Mouse (Mus musculus): ENCODE results near the gene Sptssb. TPM values are rescaled to one million over a fixed set of nuclear protein-coding genes. Genes with fewer than 3 reads are reported as not detected.
A peak's percentile ranks its signal among the peaks of the same experiment; 100 is the strongest.

Gene Sptssb
- polyA plus RNA-seq (2015; fragmentation: Nextera tagmentation; extraction: Ambion mirVana), result 4.1 and 5.0 TPM in 2 replicates

- Histone ChIP-seq H3K36me3 (ENCODE audit: insufficient read depth, low read length) (no peaks in the 10 kb centered on the region), H3K27ac (ENCODE audit: low read length) (no peak within 1 kb of the TSS), H3K9me3 (ENCODE audit: low read length) (no peaks in the 10 kb centered on the region), H3K27me3 (replicated peaks; ENCODE audit: insufficient read depth, low read length) (no peaks in the 10 kb centered on the region), H3K9ac (replicated peaks; ENCODE audit: low read depth) (no peak within 1 kb of the TSS), H3K4me1 (ENCODE audit: insufficient read depth, low read depth, low read length) (0 out of 2 replicates have a peak, but pooled peaks cover 3% of the 10 kb centered on the region), H3K4me2 (replicated peaks; ENCODE audit: low read depth, low read length) (peak within 1 kb of the TSS; percentile 64), H3K4me3 (ENCODE audit: low read depth, low read length) (peak within 1 kb of the TSS; percentile 22)
- under 1% methylated on average over 24 of the region's 24 CpGs for WGBS
- DNase-seq (ENCODE audit: low spot score) (peak; percentile 79), ATAC-seq (peak; percentile 86)
- TF ChIP-seq CTCF (IDR thresholded peaks at IDR 0.05), result no peak
- TF ChIP-seq EP300 (IDR thresholded peaks at IDR 0.05), result no peak
These were observed at the start of gene Sptssb for GRCm38 (mm10) chr3:69859858-69860588. TSS of gene Sptssb (minus strand) at chr3:69859940.

GRCm38 (mm10) chr3:69908074-69908473 is 48.3 kb upstream of the Sptssb start:
- DNase-seq (ENCODE audit: low spot score), result peak; percentile 72
- Histone ChIP-seq H3K4me1 (ENCODE audit: insufficient read depth, low read depth, low read length) (no peaks in the 10 kb centered on the region), H3K4me2 (replicated peaks; ENCODE audit: low read depth, low read length) (no peak overlapping the region), H3K9ac (replicated peaks; ENCODE audit: low read depth) (no peak overlapping the region), H3K9me3 (ENCODE audit: low read length) (no peaks in the 10 kb centered on the region), H3K36me3 (ENCODE audit: insufficient read depth, low read length) (no peaks in the 10 kb centered on the region), H3K27ac (ENCODE audit: low read length) (no peak overlapping the region), H3K27me3 (replicated peaks; ENCODE audit: insufficient read depth, low read length) (no peaks in the 10 kb centered on the region), H3K4me3 (ENCODE audit: low read depth, low read length) (no peak overlapping the region)
- ATAC-seq, result no peak
- 65% methylated on average over 4 of the region's 4 CpGs for WGBS
- TF ChIP-seq EP300 (IDR thresholded peaks at IDR 0.05) (no peak), CTCF (IDR thresholded peaks at IDR 0.05) (peak; percentile 73)

- 43% methylated on average over 6 of the region's 6 CpGs for WGBS
These were observed 47.8 kb upstream of the Sptssb start for GRCm38 (mm10) chr3:69907564-69907963.

GRCm38 (mm10) chr3:69902787-69903477 is 43.2 kb upstream of the Sptssb start:
- H3K4me2 ChIP-seq (replicated peaks; ENCODE audit: low read depth, low read length), result no peak overlapping the region
- no peaks in the 10 kb centered on the region for H3K4me1 ChIP-seq (ENCODE audit: insufficient read depth, low read depth, low read length)
- H3K9me3 ChIP-seq (ENCODE audit: low read length), result no peaks in the 10 kb centered on the region
- no peaks in the 10 kb centered on the region for H3K27me3 ChIP-seq (replicated peaks; ENCODE audit: insufficient read depth, low read length)
- no peak overlapping the region for H3K9ac ChIP-seq (replicated peaks; ENCODE audit: low read depth)
- TF ChIP-seq CTCF (IDR thresholded peaks at IDR 0.05) (no peak), EP300 (IDR thresholded peaks at IDR 0.05) (no peak)
- ATAC-seq (no peak), DNase-seq (ENCODE audit: low spot score) (no peak)
- no peak overlapping the region for H3K4me3 ChIP-seq (ENCODE audit: low read depth, low read length)
- H3K36me3 ChIP-seq (ENCODE audit: insufficient read depth, low read length), result no peaks in the 10 kb centered on the region
- no peak overlapping the region for H3K27ac ChIP-seq (ENCODE audit: low read length)
- 69% methylated on average over 9 of the region's 9 CpGs for WGBS

More at GRCm38 (mm10) chr3:69907564-69907963, 47.8 kb upstream of the Sptssb start:
- H3K4me2 ChIP-seq (replicated peaks; ENCODE audit: low read depth, low read length), result no peak overlapping the region
- H3K4me1 ChIP-seq (ENCODE audit: insufficient read depth, low read depth, low read length), result no peaks in the 10 kb centered on the region
- H3K4me3 ChIP-seq (ENCODE audit: low read depth, low read length), result no peak overlapping the region
- H3K27me3 ChIP-seq (replicated peaks; ENCODE audit: insufficient read depth, low read length), result no peaks in the 10 kb centered on the region
- no peaks in the 10 kb centered on the region for H3K36me3 ChIP-seq (ENCODE audit: insufficient read depth, low read length)
- DNase-seq (ENCODE audit: low spot score) (no peak), ATAC-seq (no peak)
- no peaks in the 10 kb centered on the region for H3K9me3 ChIP-seq (ENCODE audit: low read length)
- no peak overlapping the region for H3K9ac ChIP-seq (replicated peaks; ENCODE audit: low read depth)
- TF ChIP-seq CTCF (IDR thresholded peaks at IDR 0.05) (no peak), EP300 (IDR thresholded peaks at IDR 0.05) (no peak)
- H3K27ac ChIP-seq (ENCODE audit: low read length), result no peak overlapping the region

- no peak for DNase-seq (ENCODE audit: low spot score)
- ATAC-seq, result no peak
- TF ChIP-seq EP300 (IDR thresholded peaks at IDR 0.05), result no peak
- TF ChIP-seq CTCF (IDR thresholded peaks at IDR 0.05), result no peak
- WGBS, result 21% methylated on average over 2 of the region's 2 CpGs
- Histone ChIP-seq H3K4me1 (ENCODE audit: insufficient read depth, low read depth, low read length) (no peaks in the 10 kb centered on the region), H3K4me2 (replicated peaks; ENCODE audit: low read depth, low read length) (no peak overlapping the region), H3K27ac (ENCODE audit: low read length) (no peak overlapping the region), H3K36me3 (ENCODE audit: insufficient read depth, low read length) (no peaks in the 10 kb centered on the region), H3K27me3 (replicated peaks; ENCODE audit: insufficient read depth, low read length) (no peaks in the 10 kb centered on the region), H3K9ac (replicated peaks; ENCODE audit: low read depth) (no peak overlapping the region), H3K9me3 (ENCODE audit: low read length) (no peaks in the 10 kb centered on the region), H3K4me3 (ENCODE audit: low read depth, low read length) (no peak overlapping the region)
These were observed 42.6 kb upstream of the Sptssb start for GRCm38 (mm10) chr3:69902382-69902781.

- Histone ChIP-seq H3K4me1 (ENCODE audit: insufficient read depth, low read depth, low read length) (no peaks in the 10 kb centered on the region), H3K4me2 (replicated peaks; ENCODE audit: low read depth, low read length) (no peak overlapping the region), H3K9ac (replicated peaks; ENCODE audit: low read depth) (no peak overlapping the region), H3K36me3 (ENCODE audit: insufficient read depth, low read length) (no peaks in the 10 kb centered on the region), H3K27me3 (replicated peaks; ENCODE audit: insufficient read depth, low read length) (no peaks in the 10 kb centered on the region), H3K9me3 (ENCODE audit: low read length) (no peaks in the 10 kb centered on the region), H3K4me3 (ENCODE audit: low read depth, low read length) (no peak overlapping the region), H3K27ac (ENCODE audit: low read length) (no peak overlapping the region)
- no peak for TF ChIP-seq EP300 (IDR thresholded peaks at IDR 0.05)
- TF ChIP-seq CTCF (IDR thresholded peaks at IDR 0.05), result 0 out of 2 replicates have a peak, but pooled peaks have one; percentile 11
- DNase-seq (ENCODE audit: low spot score) (no peak), ATAC-seq (no peak)
These were observed 42.2 kb upstream of the Sptssb start for GRCm38 (mm10) chr3:69901874-69902381.
